26 mouse cellular contexts compared by ENCODE assay signal in genomic region chr16:25623986-25624623, GRCm38 (mm10). TPM values are rescaled to one million over a fixed set of nuclear protein-coding genes. Genes with fewer than 3 reads are reported as not detected.
DNase-seq lines count a peak whose midpoint lies in the region; ATAC-seq and TF ChIP-seq lines count a peak whose summit lies in the region.
"Had no signal": no experiment of that assay in that cellular context is flagged by ENCODE, and none has a peak within 500 bp of the region (broad histone marks: within the 10 kb centered on the region; RNA-seq: fewer than 3 reads in every experiment).

No protein-coding gene starts in this region.

- no peak overlapping the region for H3K4me2 ChIP-seq in embryonic facial prominence, embryonic 14.5 days (ENCODE audit: low read depth, low read length)
- H3K4me2 ChIP-seq in stomach, embryonic 16.5 days (ENCODE audit: low read depth, low read length): no peak overlapping the region
- H3K4me2 ChIP-seq: embryonic facial prominence, embryonic 15.5 days; liver, embryonic 13.5 days; midbrain, embryonic 13.5 days; neural tube, embryonic 12.5 days had no signal

- H3K27me3 ChIP-seq in embryonic facial prominence, embryonic 14.5 days (replicated peaks; ENCODE audit: control insufficient read depth, insufficient read depth, low read length): no peaks in the 10 kb centered on the region
- no peaks in the 10 kb centered on the region for H3K27me3 ChIP-seq in embryonic facial prominence, embryonic 10.5 days (replicated peaks; ENCODE audit: low read depth, poor library complexity, severe bottlenecking)
- H3K27me3 ChIP-seq in C2C12 (ENCODE audit: control insufficient read depth, insufficient read depth, insufficient read length): no peaks in the 10 kb centered on the region
- no peaks in the 10 kb centered on the region for H3K27me3 ChIP-seq in stomach, embryonic 16.5 days (ENCODE audit: control insufficient read depth, insufficient read depth, low read length)
- H3K27me3 ChIP-seq: embryonic facial prominence, embryonic 15.5 days; liver, embryonic 13.5 days; megakaryocyte, embryonic 14.5 days; midbrain, embryonic 13.5 days; neural tube, embryonic 12.5 days had no signal

- 80% methylated on average over 1 of the region's 1 CpGs for WGBS in embryonic facial prominence, embryonic 14.5 days
- 80% methylated on average over 1 of the region's 1 CpGs for WGBS in embryonic facial prominence, embryonic 10.5 days
- WGBS in stomach, embryonic 16.5 days: 70% methylated on average over 1 of the region's 1 CpGs

- no peaks in the 10 kb centered on the region for H3K36me3 ChIP-seq in embryonic facial prominence, embryonic 14.5 days (ENCODE audit: control insufficient read depth, insufficient read depth, low read length)
- H3K36me3 ChIP-seq in embryonic facial prominence, embryonic 10.5 days (replicated peaks): no peaks in the 10 kb centered on the region
- no peaks in the 10 kb centered on the region for H3K36me3 ChIP-seq in C2C12 (ENCODE audit: control insufficient read depth, insufficient read depth)
- H3K36me3 ChIP-seq in stomach, embryonic 16.5 days (ENCODE audit: control insufficient read depth, insufficient read depth, low read length): no peaks in the 10 kb centered on the region
- H3K36me3 ChIP-seq: embryonic facial prominence, embryonic 15.5 days; liver, embryonic 13.5 days; midbrain, embryonic 13.5 days; neural tube, embryonic 12.5 days had no signal

- peak; percentile 35 for DNase-seq in embryonic facial prominence, embryonic 14.5 days (ENCODE audit: low spot score)
- DNase-seq in embryonic facial prominence, embryonic 10.5 days (ENCODE audit: low spot score): no peak
- DNase-seq in adipocyte (ENCODE audit: low spot score): peak; percentile 28
- DNase-seq in cerebellum, postnatal 10 days: no peak
- DNase-seq in heart, postnatal 36 days: no peak
- DNase-seq: cerebellum, adult 18-20 months; cerebellum, postnatal 25 days; embryo, embryonic 11 days; gastrocnemius, postnatal 14 days; liver, embryonic 13.5 days; lung, adult 2 months; lung, postnatal 14 days; right cerebral cortex, postnatal 25 days; spleen, adult 18-20 months; thymus, postnatal 14 days had no signal

- TF ChIP-seq CTCF in C2C12 (IDR thresholded peaks at IDR 0.05; ENCODE audit: control insufficient read depth, insufficient read depth, insufficient read length): no peak

- H3K4me1 ChIP-seq in embryonic facial prominence, embryonic 14.5 days (ENCODE audit: control insufficient read depth, insufficient read depth, low read length): no peaks in the 10 kb centered on the region
- no peaks in the 10 kb centered on the region; the same call in 1 of the 2 replicates for H3K4me1 ChIP-seq in embryonic facial prominence, embryonic 10.5 days
- H3K4me1 ChIP-seq in stomach, embryonic 16.5 days (ENCODE audit: control insufficient read depth, insufficient read depth, low read length): no peaks in the 10 kb centered on the region
- H3K4me1 ChIP-seq: embryonic facial prominence, embryonic 15.5 days; liver, embryonic 13.5 days; megakaryocyte, embryonic 14.5 days; midbrain, embryonic 13.5 days; neural tube, embryonic 12.5 days had no signal

- intact Hi-C loops in heart, postnatal 36 days (cut with DNase I): no loop called here

- H3ac ChIP-seq in C2C12 (ENCODE audit: control insufficient read depth, insufficient read length, low read depth): no peak overlapping the region

- no peak overlapping the region for H3K27ac ChIP-seq in embryonic facial prominence, embryonic 14.5 days (replicated peaks; ENCODE audit: low read depth, low read length)
- no peak overlapping the region for H3K27ac ChIP-seq in embryonic facial prominence, embryonic 10.5 days (replicated peaks)
- no peak overlapping the region for H3K27ac ChIP-seq in stomach, embryonic 16.5 days (ENCODE audit: low read length)
- H3K27ac ChIP-seq: embryonic facial prominence, embryonic 15.5 days; hindbrain, postnatal 0 days; left cerebral cortex, adult 2 months; liver, embryonic 13.5 days; midbrain, embryonic 13.5 days; neural tube, embryonic 12.5 days had no signal

- H3K9ac ChIP-seq in embryonic facial prominence, embryonic 14.5 days (ENCODE audit: low read depth, low read length): no peak overlapping the region
- H3K9ac ChIP-seq in stomach, embryonic 16.5 days (ENCODE audit: low read length): no peak overlapping the region
- H3K9ac ChIP-seq: embryonic facial prominence, embryonic 15.5 days; liver, embryonic 13.5 days; midbrain, embryonic 13.5 days; neural tube, embryonic 12.5 days had no signal

- H3K9me3 ChIP-seq in embryonic facial prominence, embryonic 14.5 days (ENCODE audit: control insufficient read depth, low read length): no peaks in the 10 kb centered on the region
- no peaks in the 10 kb centered on the region for H3K9me3 ChIP-seq in embryonic facial prominence, embryonic 10.5 days
- no peaks in the 10 kb centered on the region for H3K9me3 ChIP-seq in stomach, embryonic 16.5 days (replicated peaks; ENCODE audit: control insufficient read depth, low read length)
- H3K9me3 ChIP-seq: embryonic facial prominence, embryonic 15.5 days; liver, embryonic 13.5 days; midbrain, embryonic 13.5 days; neural tube, embryonic 12.5 days had no signal

- no peaks in the 10 kb centered on the region for H3K79me2 ChIP-seq in C2C12 (ENCODE audit: control insufficient read depth, insufficient read depth)

- no peak for ATAC-seq in embryonic facial prominence, embryonic 14.5 days (ENCODE audit: low read depth)
- ATAC-seq in stomach, embryonic 16.5 days (ENCODE audit: insufficient read depth, low FRiP score): 0 out of 2 replicates have a peak, but pooled peaks have one; percentile 50
- ATAC-seq: forebrain, embryonic 16.5 days; hindbrain, postnatal 0 days; intestine, postnatal 0 days; midbrain, embryonic 13.5 days had no signal

- H3K79me3 ChIP-seq in C2C12 (ENCODE audit: low read depth): no peaks in the 10 kb centered on the region

- no peak overlapping the region for H3K4me3 ChIP-seq in embryonic facial prominence, embryonic 14.5 days (ENCODE audit: low read depth, low read length)
- no peak overlapping the region for H3K4me3 ChIP-seq in embryonic facial prominence, embryonic 10.5 days
- no peak overlapping the region for H3K4me3 ChIP-seq in C2C12 (ENCODE audit: insufficient read depth, poor library complexity, severe bottlenecking)
- no peak overlapping the region for H3K4me3 ChIP-seq in stomach, embryonic 16.5 days (replicated peaks; ENCODE audit: low read length)
- H3K4me3 ChIP-seq: embryonic facial prominence, embryonic 15.5 days; left cerebral cortex, adult 2 months; liver, embryonic 13.5 days; megakaryocyte, embryonic 14.5 days; midbrain, embryonic 13.5 days; neural tube, embryonic 12.5 days had no signal

TF ChIP-seq in C2C12, 6 proteins besides CTCF, POLR2A, EP300 and RAD21:
- TF ChIP-seq MAX (IDR thresholded peaks at IDR 0.05) (no peak), CEBPB (IDR thresholded peaks at IDR 0.05; ENCODE audit: low read depth) (peak; percentile 76), USF1 (IDR thresholded peaks at IDR 0.05; ENCODE audit: low read depth) (no peak), MYOG (IDR thresholded peaks at IDR 0.05; ENCODE audit: control insufficient read depth, extremely low read depth, insufficient read length) (no peak), MYOD1 (IDR thresholded peaks at IDR 0.05; ENCODE audit: control insufficient read depth, insufficient read length, low read depth) (no peak)

RNA-seq across cellular contexts. Expression of gene Trp63, which starts 59.5 kb away (rescaled TPM):
- 35.8 and 40.8 TPM in 2 replicates for polyA plus RNA-seq in embryonic facial prominence, embryonic 14.5 days (2014; fragmentation: Nextera tagmentation; extraction: Ambion mirVana)
- polyA plus RNA-seq in embryonic facial prominence, embryonic 10.5 days (2016; fragmentation: Nextera tagmentation; extraction: Ambion mirVana): 30.1 and 31.6 TPM in 2 replicates
- polyA plus RNA-seq in C2C12 (2012; fragmentation: generic; extraction: Trizol): not detected
- polyA plus RNA-seq in stomach, embryonic 16.5 days (2015; fragmentation: Nextera tagmentation; extraction: Ambion mirVana): 42.5 and 54.4 TPM in 2 replicates
- under 1 TPM; 0.14 to 0.56 TPM for total RNA-seq in heart, postnatal 36 days (2021)
- total RNA-seq: hematopoietic stem cell, adult 5-6 weeks had no signal

Comparison
In these comparisons a context has a peak if more than half of its experiments do, and no peak if none do; other contexts are left out.
1. DNase-seq: peak in embryonic facial prominence, embryonic 14.5 days (single experiment) and adipocyte (single experiment); none in embryonic facial prominence, embryonic 10.5 days (single experiment), cerebellum, postnatal 10 days (0 of 2) and heart, postnatal 36 days (0 of 2).
2. RNA of gene Trp63, which starts 59.5 kb away (polyA plus RNA-seq): 42.5 to 54.4 TPM in stomach, embryonic 16.5 days, 35.8 to 40.8 TPM in embryonic facial prominence, embryonic 14.5 days and 30.1 to 31.6 TPM in embryonic facial prominence, embryonic 10.5 days; not detected in C2C12 (single experiment); every median in the first group is over 10 times any median in the second.